Mouse (Mus musculus) CH12.LX (cell line): ENCODE measurements around the gene Lyzl6. TPM values are rescaled to one million over a fixed set of nuclear protein-coding genes. Genes with fewer than 3 reads are reported as not detected.

Experiments used
- DNase-seq: peaks from one replicate; pipeline ENCODE4 v3.0.0-alpha.2; 2013; ENCODE audit errors: extremely low read depth
- H3K27ac ChIP-seq: 2 replicates; pipeline ENCODE4 v1.5.1; 2012; ENCODE audit warnings: low read depth, mild to moderate bottlenecking, control low read depth, moderate library complexity; ENCODE audit not compliant: insufficient read depth
- H3K27me3 ChIP-seq: replicated peaks from 2 replicates; pipeline ENCODE3; 2012; ENCODE audit warnings: inconsistent platforms
- H3K36me3 ChIP-seq, 2 experiments: replicated peaks in 1 of 2; 2 replicates each; pipeline versions ENCODE3 to v1.6.1; 2012; ENCODE audit warnings: inconsistent platforms in 1 of 2, low read length in 1 of 2, mild to moderate bottlenecking in 1 of 2, mixed read lengths in 1 of 2, moderate library complexity in 1 of 2; ENCODE audit not compliant: control insufficient read depth in 1 of 2, insufficient read depth in 1 of 2
- H3K4me1 ChIP-seq, 2 experiments: 2 replicates each; pipeline ENCODE4 v1.6.1; 2012; ENCODE audit warnings: inconsistent platforms in 1 of 2, moderate library complexity in 1 of 2; ENCODE audit not compliant: insufficient read depth in 2 of 2, control insufficient read depth in 1 of 2
- H3K4me2 ChIP-seq: 2 replicates; pipeline ENCODE4 v1.6.1; 2012; ENCODE audit warnings: low read depth, mild to moderate bottlenecking, control low read depth; ENCODE audit not compliant: poor library complexity, insufficient read depth, severe bottlenecking
- H3K4me3 ChIP-seq, 3 experiments: fragments of 150-350 bp in 1 of 3; sonication (generic) in 1 of 3; replicated peaks in 1 of 3; 2 replicates each; pipeline versions ENCODE3 to v1.5.1; 2011 to 2012; ENCODE audit warnings: low read depth in 2 of 3, low read length in 2 of 3, mild to moderate bottlenecking in 2 of 3, moderate library complexity in 2 of 3, control low read depth in 1 of 3, improper control_type of control experiment in 1 of 3, inconsistent platforms in 1 of 3, mixed read lengths in 1 of 3; ENCODE audit not compliant: poor library complexity in 1 of 3
- H3K79me2 ChIP-seq: replicated peaks from 2 replicates; pipeline ENCODE4 v1.6.1; 2012; ENCODE audit warnings: mild to moderate bottlenecking, moderate library complexity; ENCODE audit not compliant: control insufficient read depth, poor library complexity, insufficient read depth, severe bottlenecking; ENCODE audit errors: extremely low read depth
- H3K9ac ChIP-seq: 2 replicates; pipeline ENCODE4 v1.6.1; 2012; ENCODE audit warnings: low read depth, mild to moderate bottlenecking, control low read depth, moderate library complexity; ENCODE audit not compliant: insufficient read depth
- H3K9me3 ChIP-seq: replicated peaks from 2 replicates; pipeline ENCODE3; 2012; ENCODE audit warnings: low read length, inconsistent platforms, mixed read lengths
- CHD2 ChIP-seq: IDR thresholded peaks from 2 replicates; pipeline ENCODE4 v1.6.1; 2011; ENCODE audit warnings: low read length, improper control_type of control experiment
- CTCF ChIP-seq, 2 experiments: IDR thresholded peaks in 1 of 2; conservative IDR thresholded peaks in 1 of 2; 2 replicates each; pipeline ENCODE4 v1.5.1; 2011 to 2012; ENCODE audit warnings: low read depth in 2 of 2, low read length in 2 of 2, improper control_type of control experiment in 1 of 2, inconsistent platforms in 1 of 2, mild to moderate bottlenecking in 1 of 2, moderate library complexity in 1 of 2
- ELF1 ChIP-seq: IDR thresholded peaks from 2 replicates; pipeline ENCODE4 v1.6.1; 2014; ENCODE audit warnings: low read depth, mild to moderate bottlenecking, inconsistent platforms, low read length, improper control_type of control experiment
- EP300 ChIP-seq: IDR thresholded peaks from 2 replicates; pipeline ENCODE4 v1.6.1; 2011; ENCODE audit warnings: low read length, improper control_type of control experiment
- JUN ChIP-seq: IDR thresholded peaks from 2 replicates; pipeline ENCODE4 v1.6.1; 2011; ENCODE audit warnings: low read depth, mild to moderate bottlenecking, low read length, improper control_type of control experiment, moderate library complexity; ENCODE audit not compliant: insufficient read depth
- JUND ChIP-seq: conservative IDR thresholded peaks from 2 replicates; pipeline ENCODE4 v1.6.1; 2011; ENCODE audit warnings: low read depth, low read length, improper control_type of control experiment
- MAFK ChIP-seq: IDR thresholded peaks from 2 replicates; pipeline ENCODE4 v1.6.1; 2011; ENCODE audit warnings: low read length, improper control_type of control experiment; ENCODE audit not compliant: insufficient replicate concordance
- MAX ChIP-seq: IDR thresholded peaks from 2 replicates; pipeline ENCODE4 v1.6.1; 2011; ENCODE audit warnings: low read length, improper control_type of control experiment
- MAZ ChIP-seq: IDR thresholded peaks from 2 replicates; pipeline ENCODE4 v1.6.1; 2012; ENCODE audit warnings: low read depth, mild to moderate bottlenecking, inconsistent platforms, low read length, improper control_type of control experiment, moderate library complexity
- MXI1 ChIP-seq: IDR thresholded peaks from 2 replicates; pipeline ENCODE4 v1.6.1; 2011; ENCODE audit warnings: mild to moderate bottlenecking, low read depth, low read length, improper control_type of control experiment
- NELFE ChIP-seq: IDR thresholded peaks from 2 replicates; pipeline ENCODE4 v1.6.1; 2011; ENCODE audit warnings: low read depth, low read length, improper control_type of control experiment
- POLR2AphosphoS2 ChIP-seq: IDR thresholded peaks from 2 replicates; pipeline ENCODE4 v1.6.1; 2011; ENCODE audit warnings: low read depth, low read length, improper control_type of control experiment
- RAD21 ChIP-seq: IDR thresholded peaks from 2 replicates; pipeline ENCODE4 v1.6.1; 2011; ENCODE audit warnings: low read depth, mild to moderate bottlenecking, low read length, improper control_type of control experiment, moderate library complexity
- RCOR1 ChIP-seq: conservative IDR thresholded peaks from 2 replicates; pipeline ENCODE4 v1.6.1; 2012; ENCODE audit warnings: low read depth, mild to moderate bottlenecking, inconsistent platforms, low read length, improper control_type of control experiment
- SIN3A ChIP-seq: IDR thresholded peaks from 2 replicates; pipeline ENCODE4 v1.6.1; 2012; ENCODE audit warnings: low read length, improper control_type of control experiment, inconsistent platforms
- TBP ChIP-seq: conservative IDR thresholded peaks from 2 replicates; pipeline ENCODE4 v1.6.1; 2011; ENCODE audit warnings: low read depth, low read length, improper control_type of control experiment
- USF1 ChIP-seq: IDR thresholded peaks from 2 replicates; pipeline ENCODE4 v1.6.1; 2014; ENCODE audit warnings: low read depth, mild to moderate bottlenecking, inconsistent platforms, low read length, improper control_type of control experiment
- USF2 ChIP-seq: conservative IDR thresholded peaks from 2 replicates; pipeline ENCODE4 v1.6.1; 2011; ENCODE audit warnings: low read depth, low read length, improper control_type of control experiment
- ZKSCAN1 ChIP-seq: IDR thresholded peaks from 2 replicates; pipeline ENCODE4 v1.6.1; 2012; ENCODE audit warnings: low read depth, inconsistent platforms, low read length, improper control_type of control experiment, borderline replicate concordance
- ZMIZ1 ChIP-seq: IDR thresholded peaks from 2 replicates; pipeline ENCODE4 v1.6.1; 2012; ENCODE audit warnings: low read depth, mild to moderate bottlenecking, inconsistent platforms, low read length, improper control_type of control experiment
- ZNF384 ChIP-seq: IDR thresholded peaks from 2 replicates; pipeline ENCODE4 v1.6.1; 2012; ENCODE audit warnings: low read depth, low read length, improper control_type of control experiment, inconsistent platforms
- dilution Hi-C: fragments of 300-500 bp; cut with MboI; formaldehyde crosslinking; loops from 2 replicates; pipeline ENCODE4 v1.14.3; 2020; ENCODE audit warnings: low sequenced_read_pairs; ENCODE audit not compliant: extremely low pct_unique_long_range_greater_than_20kb, extremely low pct_ligation_motif_present
- in situ Hi-C: fragments of 300-500 bp; cut with MboI; formaldehyde crosslinking; loops from 3 replicates; pipeline ENCODE4 v1.14.3; 2019; ENCODE audit warnings: low sequenced_read_pairs, low pct_ligation_motif_present, low pct_unique_long_range_greater_than_20kb, mixed read lengths
- polyA plus RNA-seq: library from polyadenylated mRNA; unstranded; fragments of >175 nt; gene quantifications from 2 replicates; pipeline ENCODE4 v1.2.1, GENCODE M21; 2012; ENCODE audit warnings: low read depth; ENCODE audit not compliant: insufficient read length
- total RNA-seq, 2 experiments: library from RNA; depleted of rRNA; stranded (reverse); fragments of 300-350 nt in 1 of 2; fragments of >200 nt in 1 of 2; gene quantifications; 2 replicates each; pipeline ENCODE4 v1.2.3; 2012 to 2014

Lyzl6 gene
- total and polyA plus RNA-seq, 3 experiments, result not detected

DNA sequence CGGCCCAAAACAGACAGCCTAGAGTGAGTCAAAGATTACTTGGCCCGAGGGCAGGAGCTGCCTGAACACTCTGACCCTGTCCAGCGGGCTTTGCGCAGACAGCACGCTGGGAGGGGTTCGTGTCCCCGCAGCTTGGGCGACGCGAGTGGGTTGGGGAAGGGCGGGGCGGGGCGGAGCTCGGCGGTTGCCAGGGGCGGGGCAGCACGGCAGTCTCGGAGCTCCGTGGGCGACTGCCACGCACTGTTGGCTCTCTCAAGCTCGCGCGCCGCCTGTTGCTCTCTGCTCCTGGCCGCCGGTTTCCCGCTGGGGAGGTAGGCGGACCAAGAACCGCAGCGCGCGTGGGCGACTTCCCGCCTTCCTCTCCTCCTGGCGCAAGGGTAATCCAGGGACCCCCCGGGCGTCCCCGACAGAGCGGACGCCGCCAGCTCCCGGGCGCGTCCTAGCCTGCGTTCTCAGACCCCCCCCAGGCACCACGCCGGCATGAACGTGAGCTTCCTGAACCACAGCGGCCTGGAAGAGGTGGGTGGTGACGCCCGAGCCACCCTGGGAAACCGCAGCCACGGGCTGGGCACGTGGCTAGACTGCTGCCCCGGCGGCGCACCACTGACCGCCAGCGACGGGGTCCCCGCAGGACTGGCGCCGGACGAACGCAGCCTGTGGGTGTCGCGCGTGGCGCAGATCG lies 10.8 kb upstream of the Lyzl6 start, which contains the start of gene Rprml:
TSS of gene Rprml (plus strand) at position 270 of the 682 bp plus-strand sequence.
- H3K4me2 ChIP-seq, result no peak within 1 kb of the TSS
- H3K9me3 ChIP-seq, result peaks cover 4% of the 10 kb centered on the region
- peaks cover 6 to 14% of the 10 kb centered on the region in 2 experiments; a peak in 3 of 4 replicates for H3K4me1 ChIP-seq
- DNase-seq, result no peak
- no peak within 1 kb of the TSS for H3K4me3 ChIP-seq
- H3K36me3 ChIP-seq, result no peaks in the 10 kb centered on the region
- no peak within 1 kb of the TSS for H3K27ac ChIP-seq
- dilution Hi-C loops (no loop called here), in situ Hi-C loops (loop anchor here (10.0 kb wide), 1 partner anchor 105 kb away; no protein-coding TSS in a partner anchor)
- no peak within 1 kb of the TSS for H3K9ac ChIP-seq
- H3K27me3 ChIP-seq, result peaks cover 87% of the 10 kb centered on the region
- H3K79me2 ChIP-seq, result no peaks in the 10 kb centered on the region
- TF ChIP-seq MAZ (no peak), JUN (no peak), USF1 (no peak), JUND (no peak), ELF1 (no peak), NELFE (no peak), ZMIZ1 (no peak), MXI1 (no peak), EP300 (no peak), ZNF384 (no peak), MAX (no peak), MAFK (no peak), RCOR1 (no peak), CTCF (conservative IDR thresholded peaks at IDR 0.05 in 1 of 2, IDR thresholded peaks at IDR 0.05 in 1 of 2; ENCODE audit: low read depth in 2 of 2, low read length in 2 of 2) (no peak), POLR2AphosphoS2 (no peak)

DNA sequence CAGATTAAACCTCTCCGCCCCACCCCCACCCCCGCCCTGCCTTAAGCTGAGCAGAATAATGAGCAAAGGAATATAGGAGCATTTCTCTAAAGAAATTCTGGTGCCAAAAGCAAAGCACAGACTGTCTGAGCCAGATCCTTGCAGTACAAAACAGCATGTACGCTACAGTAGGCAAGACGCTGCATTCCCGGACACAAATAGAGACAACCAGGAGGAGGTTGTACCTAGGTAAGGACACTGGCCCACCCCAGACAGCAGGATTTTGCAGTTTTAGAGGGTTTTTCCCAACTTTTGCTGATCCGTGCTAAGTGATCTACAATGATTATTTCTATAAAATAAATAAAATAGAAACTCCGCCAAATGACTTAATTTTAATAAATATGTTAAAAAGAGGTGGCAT lies 10.0 kb upstream of the Lyzl6 start:
- dilution Hi-C loops, result no loop called here
- H3K4me1 ChIP-seq, result peaks cover 6 to 14% of the 10 kb centered on the region in 2 experiments; a peak in 3 of 4 replicates
- H3K4me3 ChIP-seq, result no peak overlapping the region
- H3K4me2 ChIP-seq, result no peak overlapping the region
- in situ Hi-C loops, result loop anchor here (10.0 kb wide), 1 partner anchor 106 kb away; no protein-coding TSS in a partner anchor
- no peak for DNase-seq
- H3K27ac ChIP-seq, result no peak overlapping the region
- peaks cover 86% of the 10 kb centered on the region for H3K27me3 ChIP-seq
- H3K9me3 ChIP-seq, result peaks cover 7% of the 10 kb centered on the region
- no peak overlapping the region for H3K9ac ChIP-seq
- TF ChIP-seq MAX (no peak), SIN3A (no peak), CHD2 (no peak), TBP (no peak), JUND (no peak), ZKSCAN1 (no peak), NELFE (no peak), RAD21 (no peak), MAZ (no peak), USF2 (no peak)
- H3K36me3 ChIP-seq, result no peaks in the 10 kb centered on the region
- H3K79me2 ChIP-seq, result no peaks in the 10 kb centered on the region
